10 mouse cellular contexts compared by ENCODE assay signal in genomic region chr1:158960984-158961383, GRCm38 (mm10). TPM values are rescaled to one million over a fixed set of nuclear protein-coding genes. Genes with fewer than 3 reads are reported as not detected.
DNase-seq lines count a peak whose midpoint lies in the region; ATAC-seq and TF ChIP-seq lines count a peak whose summit lies in the region.
"Had no signal": no experiment of that assay in that cellular context is flagged by ENCODE, and none has a peak within 500 bp of the region (broad histone marks: within the 10 kb centered on the region; RNA-seq: fewer than 3 reads in every experiment).

No protein-coding gene starts in this region.

- DNase-seq in heart, adult 18-20 months = no peak
- peak; percentile 77 for DNase-seq in brain, embryonic 14.5 days (ENCODE audit: low read depth)
- DNase-seq in forebrain, embryonic 14.5 days (ENCODE audit: low spot score) = peak; percentile 71
- DNase-seq in cerebellum, adult 2 months = no peak
- DNase-seq in layer of hippocampus, postnatal 10 days (ENCODE audit: low spot score in 2 of 2) = no peak
- DNase-seq: kidney, adult 8-10 months; lung, postnatal 10 days had no signal

- no peaks in the 10 kb centered on the region for H3K9me3 ChIP-seq in heart, embryonic 12.5 days (replicated peaks)
- H3K9me3 ChIP-seq in forebrain, embryonic 14.5 days (replicated peaks; ENCODE audit: control insufficient read depth, low read length) = no peaks in the 10 kb centered on the region
- no peaks in the 10 kb centered on the region for H3K9me3 ChIP-seq in midbrain, embryonic 12.5 days

- peaks cover 11% of the 10 kb centered on the region; the same call in 1 of the 2 replicates for H3K27me3 ChIP-seq in heart, embryonic 12.5 days (replicated peaks)
- H3K27me3 ChIP-seq in forebrain, embryonic 14.5 days (replicated peaks; ENCODE audit: control insufficient read depth, insufficient read depth, low read length) = no peaks in the 10 kb centered on the region
- 0 out of 2 replicates have a peak, but pooled peaks cover 4% of the 10 kb centered on the region for H3K27me3 ChIP-seq in midbrain, embryonic 12.5 days
- H3K27me3 ChIP-seq in cerebellum, adult 2 months (ENCODE audit: control insufficient read depth, insufficient read depth, low read length) = no peaks in the 10 kb centered on the region; the same call in 1 of the 2 replicates

- no peak for TF ChIP-seq CTCF in brain, embryonic 14.5 days (IDR thresholded peaks at IDR 0.05; ENCODE audit: borderline replicate concordance, extremely low read depth, insufficient read depth, insufficient read length)
- no peak for TF ChIP-seq CTCF in cerebellum, adult 2 months (IDR thresholded peaks at IDR 0.05; ENCODE audit: borderline replicate concordance, insufficient read depth, low read depth, low read length)

- ATAC-seq in heart, embryonic 12.5 days (ENCODE audit: insufficient number of reproducible peaks, low FRiP score) = no peak
- peak; percentile 51; the same call in 1 of the 2 replicates for ATAC-seq in forebrain, embryonic 14.5 days
- no peak for ATAC-seq in midbrain, embryonic 12.5 days (ENCODE audit: low FRiP score, low read depth)
- no peak for ATAC-seq in frontal cortex, adult (ENCODE audit: low TSS enrichment)

- no peak overlapping the region for H3K4me3 ChIP-seq in heart, embryonic 12.5 days
- 0 out of 2 replicates have a peak overlapping the region, but pooled peaks have one; percentile 8 for H3K4me3 ChIP-seq in forebrain, embryonic 14.5 days (ENCODE audit: low read depth, low read length)
- H3K4me3 ChIP-seq in midbrain, embryonic 12.5 days = no peak overlapping the region
- H3K4me3 ChIP-seq in cerebellum, adult 2 months (replicated peaks; ENCODE audit: insufficient read depth, low read depth, low read length) = no peak overlapping the region

- H3K27ac ChIP-seq in heart, embryonic 12.5 days (ENCODE audit: poor library complexity, severe bottlenecking) = no peak overlapping the region
- H3K27ac ChIP-seq in forebrain, embryonic 14.5 days (ENCODE audit: low read depth, low read length) = peak overlapping the region; percentile 66
- no peak overlapping the region for H3K27ac ChIP-seq in midbrain, embryonic 12.5 days (replicated peaks)
- no peak overlapping the region for H3K27ac ChIP-seq in cerebellum, adult 2 months (ENCODE audit: insufficient read depth, low read length)

- H3K36me3 ChIP-seq in heart, embryonic 12.5 days = no peaks in the 10 kb centered on the region
- no peaks in the 10 kb centered on the region for H3K36me3 ChIP-seq in forebrain, embryonic 14.5 days (ENCODE audit: control insufficient read depth, insufficient read depth, low read length)
- H3K36me3 ChIP-seq in midbrain, embryonic 12.5 days = no peaks in the 10 kb centered on the region

- H3K9ac ChIP-seq in heart, embryonic 12.5 days = no peak overlapping the region
- H3K9ac ChIP-seq in forebrain, embryonic 14.5 days (ENCODE audit: low read length) = 0 out of 2 replicates have a peak overlapping the region, but pooled peaks have one; percentile 21
- no peak overlapping the region for H3K9ac ChIP-seq in midbrain, embryonic 12.5 days (replicated peaks)

- 40% methylated on average over 4 of the region's 4 CpGs for WGBS in heart, embryonic 12.5 days
- WGBS in forebrain, embryonic 14.5 days = 23% methylated on average over 4 of the region's 4 CpGs
- 28% methylated on average over 4 of the region's 4 CpGs for WGBS in midbrain, embryonic 12.5 days
- 34% methylated on average over 4 of the region's 4 CpGs for WGBS in cerebellum, adult 2 months

- peak overlapping the region; percentile 36; the same call in 1 of the 2 replicates for H3K4me2 ChIP-seq in heart, embryonic 12.5 days
- H3K4me2 ChIP-seq in forebrain, embryonic 14.5 days (ENCODE audit: low read length) = peak overlapping the region; percentile 43
- peak overlapping the region; percentile 39 for H3K4me2 ChIP-seq in midbrain, embryonic 12.5 days (replicated peaks)

- H3K4me1 ChIP-seq in heart, embryonic 12.5 days (replicated peaks) = peaks cover 6% of the 10 kb centered on the region
- H3K4me1 ChIP-seq in forebrain, embryonic 14.5 days (ENCODE audit: control insufficient read depth, insufficient read depth, low read length) = peaks cover 14% of the 10 kb centered on the region
- peaks cover 19% of the 10 kb centered on the region for H3K4me1 ChIP-seq in midbrain, embryonic 12.5 days
- H3K4me1 ChIP-seq in cerebellum, adult 2 months (ENCODE audit: control insufficient read depth, insufficient read depth, low read length) = no peaks in the 10 kb centered on the region

- no peak for TF ChIP-seq POLR2A in brain, embryonic 14.5 days (IDR thresholded peaks at IDR 0.05; ENCODE audit: borderline replicate concordance, extremely low read depth, insufficient read depth, insufficient read length, poor library complexity, severe bottlenecking)
- TF ChIP-seq POLR2A in cerebellum, adult 2 months (IDR thresholded peaks at IDR 0.05; ENCODE audit: borderline replicate concordance, insufficient read depth, low read length) = no peak

RNA-seq across cellular contexts. Expression of gene Pappa2, which starts 19.3 kb away (rescaled TPM):
- 0.17 and 0.24 TPM in 2 replicates for polyA plus RNA-seq in heart, embryonic 12.5 days (2016; fragmentation: Nextera tagmentation; extraction: Ambion mirVana)
- under 1 TPM; 0.20 to 0.21 TPM for total RNA-seq in heart, adult 18-20 months (2021)
- polyA plus RNA-seq in brain, embryonic 14.5 days (2012; rRNA removed) = 1.1 and 1.8 TPM in 2 replicates
- 1.2 and 2.3 TPM in 2 replicates for polyA plus RNA-seq in forebrain, embryonic 14.5 days (2014; fragmentation: Nextera tagmentation; extraction: Ambion mirVana)
- 1.9 and 3.3 TPM in 2 replicates for polyA plus RNA-seq in midbrain, embryonic 12.5 days (2016; fragmentation: Nextera tagmentation; extraction: Ambion mirVana)
- 0.31 and 0.35 TPM in 2 replicates for polyA plus RNA-seq in cerebellum, adult 2 months (2012; rRNA removed)
- total RNA-seq in layer of hippocampus, postnatal 10 days (2021) = 1 to 10 TPM; 3.5 to 3.7 TPM

Comparison
In these comparisons a context has a peak if more than half of its experiments do, and no peak if none do; other contexts are left out.
1. DNase-seq: peak in brain, embryonic 14.5 days (single experiment) and forebrain, embryonic 14.5 days (single experiment); none in heart, adult 18-20 months (0 of 2), cerebellum, adult 2 months (0 of 2) and layer of hippocampus, postnatal 10 days (0 of 2).
2. Peak in every context shown above with its lines, with median percentiles within 50 percentile points of each other: H3K4me2 ChIP-seq.